Mouse (Mus musculus) urinary bladder, postnatal 36 days (tissue): ENCODE results near the gene Slirp.
"Not testable (repeated sequence)": the region's sequence is repeated elsewhere in the genome, so short reads cannot be mapped to it uniquely, and the experiment has no call there.

ENCODE experiments used
- DNase-seq, 2 experiments: peaks; one replicate each; pipeline ENCODE4 v3.0.0; 2022; ENCODE audit warnings: low spot score in 2 of 2, mixed read lengths in 1 of 2

Gene Slirp

DNA sequence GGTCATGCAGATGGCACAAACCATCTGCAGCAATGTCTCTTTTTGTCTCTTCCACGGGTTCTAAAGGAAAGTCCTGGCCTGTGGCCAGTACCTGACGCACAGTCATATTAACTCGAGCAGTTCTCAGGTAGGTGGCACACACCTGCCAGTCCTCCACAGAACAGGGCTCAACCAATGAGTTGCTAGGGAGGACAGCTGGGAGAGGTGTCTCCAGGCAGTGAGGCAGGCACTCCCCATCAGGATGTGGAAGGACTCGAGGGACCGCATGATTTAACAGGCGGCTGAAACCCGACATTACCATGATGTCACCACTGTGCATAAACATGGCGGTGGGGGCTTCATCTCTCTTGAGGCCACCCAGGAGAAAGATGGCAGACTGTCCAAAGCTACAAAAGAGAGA lies 14.8 kb upstream of the Slirp start:
- no peak for DNase-seq

GRCm38 (mm10) chr12:87442177-87443114 lies 1.2 kb upstream of the Slirp start:
- DNase-seq = no peak

- DNase-seq = no peak
These were observed 489 bp upstream of the Slirp start for GRCm38 (mm10) chr12:87443115-87443699.

- DNase-seq = no peak
These were observed 515 bp downstream of the Slirp start for GRCm38 (mm10) chr12:87444211-87444610.

DNA sequence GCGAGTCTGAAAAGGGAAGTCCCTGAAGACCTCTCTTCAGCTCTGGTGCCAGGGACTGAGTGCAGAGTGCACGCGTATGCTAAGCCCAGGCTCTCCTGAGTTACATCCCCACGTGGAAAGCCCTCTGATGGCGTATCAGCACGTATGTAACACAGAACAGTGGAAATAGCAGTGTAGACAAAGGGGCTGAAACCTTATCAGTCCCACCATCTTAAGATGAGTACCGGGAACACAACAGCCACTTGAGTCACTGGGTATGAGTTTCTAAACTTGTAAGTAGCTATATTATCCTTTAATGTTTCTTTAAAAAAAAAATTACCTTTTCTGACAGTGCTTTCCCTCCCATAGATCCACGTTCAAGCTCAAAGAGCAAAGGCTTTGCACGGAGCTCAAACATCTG lies 5.8 kb downstream of the Slirp start:
- no peak for DNase-seq

DNA sequence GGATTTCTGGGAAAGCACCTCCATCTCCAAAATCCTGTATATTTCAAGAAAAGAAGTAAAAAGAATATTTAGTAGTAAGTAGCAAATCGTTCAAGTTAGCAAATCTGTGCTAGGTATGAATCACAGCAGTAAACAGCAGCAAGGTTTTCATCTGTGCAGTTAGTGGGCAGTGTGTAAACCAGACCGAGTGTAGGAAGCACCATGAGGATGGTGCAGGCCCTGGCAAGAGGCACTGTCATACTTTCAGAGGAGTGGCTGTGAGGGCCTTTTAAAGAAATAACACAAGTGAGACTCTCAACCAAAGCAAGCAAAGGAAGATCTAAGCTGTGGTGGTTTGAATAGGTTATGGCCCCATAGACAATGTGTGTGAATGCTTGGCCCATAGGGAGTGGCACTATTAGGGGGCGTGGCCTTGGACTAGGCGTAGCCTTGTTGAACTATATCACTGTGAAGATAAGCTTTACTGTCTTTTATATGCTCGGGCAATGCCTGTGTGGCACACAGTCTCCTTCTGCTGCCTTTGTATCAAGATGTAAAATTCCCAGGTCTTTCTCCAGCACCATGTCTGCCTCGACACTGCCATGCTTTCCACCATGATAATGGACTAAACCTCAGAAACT lies 21.1 kb downstream of the Slirp start:
- DNase-seq = no peak

- peak in 1 of 2 experiments; percentile 20 for DNase-seq
These were observed 26.8 kb downstream of the Slirp start for GRCm38 (mm10) chr12:87470263-87471136.

DNA sequence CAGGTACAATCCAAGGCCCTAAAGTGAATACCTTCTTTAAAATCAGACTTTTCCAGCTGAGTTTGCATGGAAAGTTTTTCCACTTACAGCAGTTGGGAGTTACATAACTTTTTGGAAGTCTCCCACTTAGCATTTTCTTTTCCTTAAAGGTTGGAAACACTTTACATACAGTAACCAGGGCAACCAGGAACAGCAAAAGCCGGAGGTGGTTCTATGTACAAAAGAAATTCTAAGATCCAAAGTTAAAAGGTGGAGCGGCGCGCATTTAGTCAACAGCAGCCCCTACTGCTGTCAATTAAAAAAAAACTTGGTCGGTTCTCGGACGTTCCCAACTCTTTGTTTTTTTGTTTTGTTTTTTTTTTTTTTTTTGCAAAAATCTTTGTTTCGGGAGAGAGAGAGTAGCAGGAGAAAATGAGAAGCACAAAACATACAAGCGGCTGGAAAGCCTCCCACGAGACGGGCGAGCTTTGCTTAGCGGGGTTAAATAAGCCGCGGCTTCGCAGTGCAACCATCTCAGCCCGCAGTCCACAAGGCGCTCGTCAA lies 27.8 kb downstream of the Slirp start:
- no peak for DNase-seq

- peak; percentile 90 to 94 for DNase-seq
These were observed 28.5 kb downstream of the Slirp start, which contains the start of gene Snw1 for GRCm38 (mm10) chr12:87471964-87472786. TSS of gene Snw1 (minus strand) at chr12:87472274.

DNA sequence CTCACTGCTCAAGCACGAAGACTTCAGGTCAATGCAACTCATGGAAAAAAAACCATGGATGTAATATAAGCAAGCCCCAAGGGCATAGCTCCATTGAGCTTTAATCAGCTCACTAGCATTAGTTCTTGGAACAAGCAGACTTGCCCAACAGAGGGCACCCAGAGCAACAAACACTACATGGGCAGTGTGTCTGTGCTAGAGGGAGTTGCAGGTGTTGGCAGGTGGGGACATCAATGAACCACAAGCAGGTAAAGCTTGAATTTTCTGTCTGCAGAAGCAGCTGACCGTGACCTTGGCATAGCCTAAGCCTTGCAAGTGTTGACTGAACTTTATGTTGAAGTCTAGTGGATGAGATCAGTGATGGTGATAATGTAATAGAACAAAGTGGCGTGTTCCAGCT lies 31.1 kb downstream of the Slirp start:
- DNase-seq = no peak

- not testable (repeated sequence) for DNase-seq
These were observed 38.8 kb downstream of the Slirp start for GRCm38 (mm10) chr12:87482482-87482881.

GRCm38 (mm10) chr12:87488683-87489082 lies 45.0 kb downstream of the Slirp start:
- not testable (repeated sequence) for DNase-seq

- not testable (repeated sequence) for DNase-seq
These were observed 50.7 kb downstream of the Slirp start, which contains the start of gene Gm5788 for GRCm38 (mm10) chr12:87494421-87494820. TSS of gene Gm5788 (plus strand) at chr12:87494721.
